Mouse (Mus musculus) kidney, embryonic 14.5 days (tissue): Measurements from ENCODE around the gene Fbxw11. TPM values are rescaled to one million over a fixed set of nuclear protein-coding genes. Genes with fewer than 3 reads are reported as not detected.
"Not testable (repeated sequence)": the region's sequence is repeated elsewhere in the genome, so short reads cannot be mapped to it uniquely, and the experiment has no call there.

Experiments
- ATAC-seq: fragments of 200-750 bp; cut with Nextera tagmentation; 2 replicates; pipeline ENCODE4 v1.8.0; 2017; ENCODE audit warnings: moderate number of reproducible peaks, mild to moderate bottlenecking, moderate TSS enrichment, moderate library complexity; ENCODE audit not compliant: low FRiP score, low TSS enrichment
- H3K27ac ChIP-seq: fragments of 300-500 bp; sonication (generic); 2 replicates; pipeline ENCODE4 v1.5.1; 2014; ENCODE audit warnings: low read depth, mild to moderate bottlenecking, low read length, moderate library complexity, mixed read lengths
- H3K27me3 ChIP-seq: fragments of 300-500 bp; sonication (generic); 2 replicates; pipeline ENCODE4 v1.6.1; 2014; ENCODE audit warnings: mild to moderate bottlenecking, low read length; ENCODE audit not compliant: control insufficient read depth, insufficient read depth
- H3K36me3 ChIP-seq: fragments of 300-500 bp; sonication (generic); 2 replicates; pipeline ENCODE4 v1.6.1; 2014; ENCODE audit warnings: low read length, mixed read lengths; ENCODE audit not compliant: control insufficient read depth, insufficient read depth
- H3K4me1 ChIP-seq: fragments of 300-500 bp; sonication (generic); 2 replicates; pipeline ENCODE4 v1.6.1; 2014; ENCODE audit warnings: low read length, mixed read lengths; ENCODE audit not compliant: control insufficient read depth, insufficient read depth
- H3K4me2 ChIP-seq: fragments of 300-500 bp; sonication (generic); replicated peaks from 2 replicates; pipeline ENCODE4 v1.6.1; 2014; ENCODE audit warnings: low read depth, mild to moderate bottlenecking, low read length
- H3K4me3 ChIP-seq: fragments of 300-500 bp; sonication (generic); 2 replicates; pipeline ENCODE4 v1.5.1; 2014; ENCODE audit warnings: mild to moderate bottlenecking, low read length
- H3K9ac ChIP-seq: fragments of 300-500 bp; sonication (generic); 2 replicates; pipeline ENCODE4 v1.6.1; 2014; ENCODE audit warnings: low read depth, mild to moderate bottlenecking, low read length, moderate library complexity
- H3K9me3 ChIP-seq: fragments of 300-500 bp; sonication (generic); 2 replicates; pipeline ENCODE4 v1.6.1; 2016; ENCODE audit warnings: low read length; ENCODE audit not compliant: control insufficient read depth
- WGBS: fragments of 180-500 bp; shearing (Covaris S2); extraction: QIAGEN DNeasy Blood & Tissue Kit; methylation state at CpG from one replicate; pipeline ENCODE4 v1.1.7; 2014; 5-methylcytosine and 5-hydroxymethylcytosine counted together
- polyA plus RNA-seq: library from polyadenylated mRNA; unstranded; fragments of >200 nt; fragmentation: Nextera tagmentation; extraction: Ambion mirVana; gene quantifications from 2 replicates; pipeline ENCODE4 v1.2.1, GENCODE M21; 2014

The Fbxw11 gene
- polyA plus RNA-seq, 1 experiment from 2014 or later, result 85.6 TPM

GRCm38 (mm10) chr11:32693431-32694141 is 51.1 kb downstream of the Fbxw11 start:
- ATAC-seq, result no peak
- 49% methylated on average over 7 of the region's 7 CpGs for WGBS

GRCm38 (mm10) chr11:32694322-32695003 is 51.9 kb downstream of the Fbxw11 start:
- 74% methylated on average over 9 of the region's 9 CpGs for WGBS
- H3K27ac ChIP-seq, result not testable (repeated sequence)

More at GRCm38 (mm10) chr11:32693431-32694141, 51.1 kb downstream of the Fbxw11 start:
- Histone ChIP-seq H3K9me3 (no peaks in the 10 kb centered on the region), H3K4me3 (no peak overlapping the region), H3K36me3 (no peaks in the 10 kb centered on the region), H3K4me1 (peaks cover 8% of the 10 kb centered on the region), H3K4me2 (no peak overlapping the region), H3K27ac (no peak overlapping the region), H3K9ac (no peak overlapping the region), H3K27me3 (no peaks in the 10 kb centered on the region)

DNA sequence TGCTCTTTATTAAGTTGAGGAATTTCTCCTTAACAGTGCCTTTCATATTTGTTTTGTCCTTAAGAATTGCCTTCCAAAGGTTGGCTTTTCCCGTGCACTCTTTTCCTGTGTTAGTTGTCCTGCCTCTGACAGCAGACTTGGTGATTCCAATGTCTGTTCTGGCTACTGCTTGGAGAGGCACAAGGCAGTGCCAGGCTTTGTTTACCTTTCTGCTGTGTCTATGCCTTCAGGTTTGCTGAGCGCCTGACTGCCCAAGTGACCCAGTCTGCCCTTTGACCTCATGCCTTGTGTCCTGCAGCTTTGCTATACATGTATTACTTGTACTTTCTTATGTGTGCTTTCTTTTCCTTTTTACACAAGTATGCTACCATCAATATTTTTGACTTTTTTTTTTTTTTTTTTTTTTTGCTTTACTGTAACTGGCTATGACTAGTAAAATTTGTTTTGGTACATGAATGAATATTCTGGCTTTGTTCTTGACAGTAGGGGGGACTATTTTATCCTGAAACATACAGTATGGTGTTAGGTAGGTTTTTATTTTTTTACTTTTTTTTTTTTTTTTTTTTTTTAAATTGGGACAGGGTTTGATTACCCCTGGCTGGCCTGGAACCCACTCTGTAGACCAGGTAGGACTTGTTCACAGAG is 54.0 kb downstream of the Fbxw11 start:
- no peak for ATAC-seq
- H3K4me2 ChIP-seq, result no peak overlapping the region
- no peaks in the 10 kb centered on the region for H3K9me3 ChIP-seq
- H3K27me3 ChIP-seq, result no peaks in the 10 kb centered on the region
- H3K4me3 ChIP-seq, result no peak overlapping the region
- WGBS, result 31% methylated on average over 2 of the region's 2 CpGs
- no peak overlapping the region for H3K27ac ChIP-seq
- H3K4me1 ChIP-seq, result peaks cover 8% of the 10 kb centered on the region
- no peak overlapping the region for H3K9ac ChIP-seq
- H3K36me3 ChIP-seq, result no peaks in the 10 kb centered on the region

More at GRCm38 (mm10) chr11:32694322-32695003, 51.9 kb downstream of the Fbxw11 start:
- not testable (repeated sequence) for H3K4me2 ChIP-seq, H3K4me3 ChIP-seq, H3K9me3 ChIP-seq, H3K9ac ChIP-seq, H3K4me1 ChIP-seq, ATAC-seq, H3K36me3 ChIP-seq, H3K27me3 ChIP-seq

DNA sequence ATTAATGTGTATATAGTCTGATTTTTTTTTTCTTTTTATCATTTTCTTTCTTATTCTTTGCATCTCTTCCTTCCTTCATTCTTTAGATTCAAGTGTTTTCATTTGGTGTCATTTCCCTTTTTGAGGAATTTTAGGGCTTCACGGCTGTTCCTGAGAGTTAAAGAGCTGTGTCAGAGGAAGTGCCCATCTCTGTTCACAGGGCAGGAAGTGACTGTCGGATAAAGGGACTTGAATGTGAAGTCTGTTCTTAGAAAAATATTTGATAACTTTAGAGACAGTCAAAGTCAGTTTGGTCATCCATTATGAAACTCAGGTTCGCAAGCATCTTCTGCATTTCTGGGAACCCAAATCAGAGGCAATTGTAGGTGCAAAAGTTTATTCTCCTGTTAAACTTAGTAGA is 55.2 kb downstream of the Fbxw11 start:
- Histone ChIP-seq H3K27ac (no peak overlapping the region), H3K27me3 (no peaks in the 10 kb centered on the region), H3K36me3 (no peaks in the 10 kb centered on the region), H3K9me3 (no peaks in the 10 kb centered on the region), H3K9ac (no peak overlapping the region), H3K4me3 (no peak overlapping the region), H3K4me2 (no peak overlapping the region), H3K4me1 (peaks cover 8% of the 10 kb centered on the region)
- ATAC-seq, result no peak
- WGBS, result 50% methylated on average over 3 of the region's 3 CpGs

DNA sequence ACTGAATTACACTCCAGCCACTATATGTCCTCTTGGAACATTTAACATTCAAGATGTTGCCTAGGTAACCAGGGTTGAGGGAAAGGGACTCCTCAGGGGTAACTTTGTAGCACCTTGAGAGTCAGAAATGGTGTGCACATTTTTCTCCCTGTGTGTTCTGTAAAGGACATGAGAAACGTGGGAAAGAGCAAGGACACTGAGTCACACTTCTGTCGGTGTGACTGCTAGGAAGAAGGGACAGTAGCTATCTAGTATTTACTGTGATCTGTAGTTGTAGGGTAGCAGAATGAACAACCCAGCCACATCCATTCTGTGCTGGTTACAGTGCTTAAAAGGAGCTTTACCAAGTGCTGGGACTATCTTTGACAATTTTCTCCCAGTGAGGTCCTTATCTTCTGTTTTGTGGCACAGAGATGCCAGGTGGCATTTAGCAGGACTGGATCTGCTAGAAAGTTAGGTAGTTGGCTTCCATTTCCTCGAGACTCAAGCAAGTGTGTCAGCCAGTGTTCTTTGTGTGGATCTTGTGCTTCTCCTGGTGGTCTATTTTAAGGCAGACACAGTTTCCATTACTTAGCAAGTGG is 57.5 kb downstream of the Fbxw11 start:
- Histone ChIP-seq H3K9ac (no peak overlapping the region), H3K4me3 (no peak overlapping the region), H3K4me2 (no peak overlapping the region), H3K9me3 (no peaks in the 10 kb centered on the region), H3K27me3 (no peaks in the 10 kb centered on the region), H3K4me1 (peaks cover 8% of the 10 kb centered on the region), H3K27ac (no peak overlapping the region), H3K36me3 (no peaks in the 10 kb centered on the region)
- WGBS, result 91% methylated on average over 3 of the region's 3 CpGs
- ATAC-seq, result no peak; the same call in 1 of the 2 replicates

- Histone ChIP-seq H3K9me3 (no peaks in the 10 kb centered on the region), H3K4me1 (peaks cover 4% of the 10 kb centered on the region), H3K27me3 (no peaks in the 10 kb centered on the region), H3K9ac (no peak overlapping the region), H3K27ac (no peak overlapping the region), H3K4me2 (no peak overlapping the region), H3K36me3 (no peaks in the 10 kb centered on the region), H3K4me3 (no peak overlapping the region)
- ATAC-seq, result no peak
- WGBS, result 49% methylated on average over 3 of the region's 3 CpGs
These were observed 59.0 kb downstream of the Fbxw11 start for GRCm38 (mm10) chr11:32701566-32701965.

DNA sequence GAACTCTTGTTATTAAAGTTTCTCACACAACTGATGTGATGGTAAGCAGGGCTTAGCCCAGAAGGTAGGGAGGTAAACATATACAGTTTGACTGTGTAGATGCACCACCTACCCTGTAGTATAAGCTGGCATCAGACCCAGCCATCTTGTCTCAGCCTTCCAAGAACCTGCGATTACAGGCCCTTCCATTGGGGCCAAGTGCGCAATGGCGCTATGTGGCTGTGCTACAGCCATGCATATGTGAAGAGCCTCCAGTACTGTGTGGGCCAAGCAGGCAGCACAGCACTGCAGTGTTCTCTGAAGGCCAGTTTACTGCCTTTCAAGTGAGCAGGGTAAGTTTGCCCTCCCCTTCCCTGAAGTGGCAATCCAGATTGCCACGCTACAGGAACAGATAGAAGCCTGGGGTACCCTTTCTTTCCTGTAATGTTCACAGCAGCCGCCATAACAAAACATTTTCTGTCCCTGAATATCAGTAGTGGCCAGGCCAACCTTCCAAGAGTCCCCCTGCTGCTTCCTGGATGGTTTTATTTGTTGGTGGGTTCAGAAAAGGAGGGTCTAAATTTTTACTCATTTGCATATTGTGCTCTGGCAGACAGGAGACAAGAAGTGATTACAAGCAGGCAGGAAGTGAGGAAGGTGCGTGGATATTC is 61.8 kb downstream of the Fbxw11 start:
- no peaks in the 10 kb centered on the region for H3K9me3 ChIP-seq
- WGBS, result 93% methylated on average over 6 of the region's 6 CpGs
- H3K4me1 ChIP-seq, result 0 out of 2 replicates have a peak, but pooled peaks cover 3% of the 10 kb centered on the region
- no peak overlapping the region for H3K9ac ChIP-seq
- H3K36me3 ChIP-seq, result no peaks in the 10 kb centered on the region
- H3K27me3 ChIP-seq, result no peaks in the 10 kb centered on the region
- H3K27ac ChIP-seq, result no peak overlapping the region
- H3K4me3 ChIP-seq, result no peak overlapping the region
- no peak for ATAC-seq
- H3K4me2 ChIP-seq, result no peak overlapping the region

- H3K27ac ChIP-seq, result no peak overlapping the region
- H3K9ac ChIP-seq, result no peak overlapping the region
- WGBS, result 74% methylated on average over 4 of the region's 4 CpGs
- ATAC-seq, result no peak
- H3K36me3 ChIP-seq, result peaks cover under 1% of the 10 kb centered on the region; the same call in 1 of the 2 replicates
- H3K4me1 ChIP-seq, result 0 out of 2 replicates have a peak, but pooled peaks cover 3% of the 10 kb centered on the region
- H3K4me3 ChIP-seq, result no peak overlapping the region
- no peaks in the 10 kb centered on the region for H3K9me3 ChIP-seq
- H3K4me2 ChIP-seq, result no peak overlapping the region
- no peaks in the 10 kb centered on the region for H3K27me3 ChIP-seq
These were observed 64.0 kb downstream of the Fbxw11 start for GRCm38 (mm10) chr11:32706406-32706993.
